Mouse (Mus musculus) stomach, postnatal 0 days (tissue): ENCODE measurements around the gene Ptprg.

Experiments
- CTCF ChIP-seq: IDR thresholded peaks from 2 replicates; pipeline ENCODE4 v1.5.1; 2016; ENCODE audit warnings: antibody characterized with exemption, low read depth, mild to moderate bottlenecking, moderate library complexity
- EP300 ChIP-seq: optimal IDR thresholded peaks from 2 replicates; pipeline ENCODE3; 2016; ENCODE audit warnings: antibody characterized with exemption

- TF ChIP-seq CTCF (no peak), EP300 (no peak)
These were observed 178.0 kb downstream of the Ptprg start for GRCm38 (mm10) chr14:11731223-11731920.
